Mouse (Mus musculus): ENCODE data around the gene Cstf1.

Gene Cstf1

DNA sequence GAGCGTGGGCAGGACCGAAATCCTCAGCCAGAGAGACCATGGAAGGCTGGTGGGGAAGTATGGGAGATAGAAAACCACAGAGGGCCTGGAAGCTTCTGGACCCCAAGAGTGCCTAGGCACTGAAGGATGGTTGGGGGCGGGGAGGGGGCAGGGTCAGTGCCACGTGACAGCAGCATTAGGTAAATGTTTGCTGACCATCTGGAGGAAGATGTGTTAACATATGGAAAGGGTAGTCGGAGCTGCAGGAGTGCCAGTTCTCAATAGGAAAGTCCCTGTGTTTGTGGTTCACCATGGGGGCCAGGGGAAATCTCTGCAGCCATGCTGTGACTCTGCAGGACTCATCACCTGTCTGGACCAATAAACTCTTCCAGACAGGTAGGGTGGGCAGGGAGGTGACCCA lies 43.4 kb downstream of the Cstf1 start:
- DNase-seq (ENCODE audit: extremely low read depth, low read depth): no peak

DNA sequence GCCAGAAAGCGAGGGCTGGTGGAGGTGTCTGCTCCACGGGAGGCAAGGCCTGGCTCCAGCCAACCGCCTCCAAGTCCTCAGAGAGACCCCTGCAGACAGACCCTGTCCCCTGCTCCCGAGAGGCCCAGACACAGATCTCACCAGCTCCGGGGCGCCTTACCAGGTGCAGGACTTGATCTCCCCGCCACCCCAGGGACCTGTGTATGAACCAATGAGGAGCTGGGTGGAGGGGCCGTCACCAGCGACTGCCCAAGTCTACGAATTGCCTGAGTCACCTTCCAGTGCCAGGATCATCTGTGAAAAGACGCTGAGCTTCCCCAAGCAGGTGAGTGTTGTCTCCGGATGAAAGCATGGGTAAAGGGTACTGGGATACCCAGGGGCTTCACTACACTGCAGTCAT lies 45.7 kb downstream of the Cstf1 start:
- DNase-seq (ENCODE audit: extremely low read depth, low read depth): no peak

DNA sequence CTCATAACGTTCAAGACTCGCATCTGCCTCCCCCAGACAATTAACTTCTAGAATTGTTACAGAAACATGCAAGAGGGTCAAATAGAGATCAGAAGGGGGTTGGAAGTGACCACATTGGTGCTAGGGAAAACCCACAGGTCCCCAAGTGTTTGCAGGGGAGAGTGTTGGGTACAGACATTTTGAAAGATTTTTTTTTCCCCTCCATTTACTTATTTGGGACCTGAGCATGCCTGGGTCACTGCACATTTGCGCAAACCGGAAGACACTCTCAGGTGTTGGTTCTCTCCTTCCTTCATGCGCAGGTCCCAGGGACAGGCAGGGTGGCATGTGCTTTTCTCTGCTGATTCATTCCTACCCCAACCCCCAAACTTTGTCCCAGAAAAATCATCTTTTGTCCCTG lies 46.4 kb downstream of the Cstf1 start:
- no peak for DNase-seq (ENCODE audit: extremely low read depth, low read depth)

DNA sequence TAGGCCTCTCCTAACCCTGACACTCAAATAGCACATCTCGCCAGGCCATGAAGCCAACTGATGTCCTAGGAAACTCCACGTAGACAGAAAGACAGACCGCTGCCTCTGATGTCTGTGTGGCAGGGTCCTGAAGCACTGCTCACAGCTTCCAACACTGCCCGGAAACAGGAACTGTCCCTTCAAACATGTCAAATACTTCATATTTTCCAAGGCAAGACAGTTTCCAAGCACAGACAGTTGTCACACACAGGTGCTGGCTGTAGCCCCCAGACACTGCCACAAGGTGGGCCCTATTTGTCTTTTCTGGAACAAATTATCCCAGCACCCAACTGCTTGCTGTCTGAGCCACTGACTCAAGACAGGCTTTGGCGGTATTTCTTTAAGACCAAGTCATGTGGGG lies 47.7 kb downstream of the Cstf1 start:
- DNase-seq (ENCODE audit: extremely low read depth, low read depth): no peak

DNA sequence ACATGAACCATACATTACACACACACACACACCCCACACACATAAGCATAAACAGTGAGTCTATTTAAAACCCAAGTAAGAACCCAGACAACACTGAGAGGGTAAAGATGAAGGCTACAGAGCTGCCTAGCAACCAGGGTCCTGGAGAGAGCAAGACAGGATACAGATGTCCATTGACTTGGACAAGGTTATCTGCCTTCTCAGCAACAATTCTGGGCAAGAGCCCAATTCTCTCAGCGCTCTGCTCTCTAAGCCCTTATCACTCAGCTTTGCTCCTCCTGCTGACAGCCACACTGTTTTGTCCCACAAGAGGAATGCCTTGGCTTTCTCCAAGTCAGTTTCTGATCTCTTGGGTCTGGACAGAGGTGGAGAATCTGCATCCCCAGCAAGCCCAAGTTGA lies 60.1 kb downstream of the Cstf1 start:
- peak; percentile 90 for DNase-seq (ENCODE audit: extremely low read depth, low read depth)
